Mouse (Mus musculus): ENCODE measurements at regions not wholly inside any gene's neighbourhood (a gene's known extent, or its start where the extent isn't known, plus 50 kb on each side); places are given as distances from the start of the nearest gene placed in this dataset.

DNA sequence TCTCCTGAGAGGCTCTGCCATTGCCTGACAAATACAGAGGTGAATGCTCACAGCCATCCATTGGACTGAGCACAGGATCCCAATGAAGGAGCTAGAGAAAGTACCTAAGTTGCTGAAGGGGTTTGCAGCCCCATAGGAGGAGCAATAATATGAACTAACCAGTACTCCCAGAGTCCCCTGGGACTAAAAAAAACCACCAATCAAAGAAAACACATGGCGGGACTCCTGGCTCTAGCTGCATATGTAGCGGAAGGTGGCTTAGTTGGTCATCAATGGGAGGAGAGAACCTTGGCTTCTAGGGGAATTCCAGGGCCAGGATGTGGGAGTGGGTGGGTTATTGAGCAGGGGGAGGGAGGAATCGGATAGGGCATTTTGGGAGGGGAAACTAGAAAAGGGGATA lies 207.8 kb downstream of the Otol1 start:
- no peak for DNase-seq (ENCODE audit: low read depth)

DNA sequence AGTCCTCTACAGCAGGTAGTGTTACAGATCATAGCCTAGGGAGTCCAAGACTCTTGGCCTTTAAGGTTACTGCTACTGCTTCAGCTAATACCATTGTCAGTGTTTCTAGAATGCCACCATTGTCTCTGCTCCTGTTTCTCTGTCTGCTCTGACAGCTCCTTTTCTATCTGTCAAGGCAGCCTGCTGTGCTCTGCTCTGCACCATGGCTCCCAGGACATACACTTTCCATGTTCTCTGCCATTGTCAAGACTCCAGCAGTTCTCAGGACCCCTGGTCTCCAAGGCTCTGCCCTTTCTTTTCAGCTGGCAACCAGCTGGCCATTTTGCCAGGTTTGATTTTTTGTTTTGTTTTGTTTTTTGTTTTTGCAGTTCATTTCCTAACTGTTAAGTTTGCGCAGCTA lies 208.7 kb downstream of the Otol1 start:
- no peak for DNase-seq (ENCODE audit: low read depth)

DNA sequence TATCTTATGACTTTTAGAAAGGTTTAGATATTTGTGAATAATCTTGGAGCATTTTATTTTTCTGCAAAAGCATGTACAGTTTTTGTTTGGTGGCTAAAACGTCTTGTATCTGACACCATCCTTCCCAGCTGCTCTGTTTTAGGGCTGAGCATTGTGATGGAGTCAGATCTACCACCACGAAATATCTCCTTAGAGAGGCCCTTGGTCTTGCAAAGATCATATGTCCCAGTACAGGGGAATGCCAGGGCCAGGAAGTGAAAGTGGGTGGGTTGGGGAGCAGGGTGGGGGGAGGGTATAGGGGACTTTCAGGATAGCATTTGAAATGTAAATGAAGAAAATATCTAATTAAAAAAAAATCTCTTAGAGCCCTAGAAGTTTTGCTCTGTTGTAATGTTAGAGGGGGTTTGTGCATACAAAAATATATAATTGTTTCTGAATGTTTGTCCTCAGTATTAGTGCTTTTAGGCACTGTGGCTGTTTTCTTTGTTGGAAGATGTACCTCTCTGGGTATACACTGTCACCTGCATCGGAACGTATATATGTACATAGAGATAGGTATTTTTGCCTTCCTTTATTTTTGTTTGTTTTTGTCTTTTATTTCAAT lies 211.4 kb downstream of the Otol1 start:
- DNase-seq (ENCODE audit: low read depth), result no peak

DNA sequence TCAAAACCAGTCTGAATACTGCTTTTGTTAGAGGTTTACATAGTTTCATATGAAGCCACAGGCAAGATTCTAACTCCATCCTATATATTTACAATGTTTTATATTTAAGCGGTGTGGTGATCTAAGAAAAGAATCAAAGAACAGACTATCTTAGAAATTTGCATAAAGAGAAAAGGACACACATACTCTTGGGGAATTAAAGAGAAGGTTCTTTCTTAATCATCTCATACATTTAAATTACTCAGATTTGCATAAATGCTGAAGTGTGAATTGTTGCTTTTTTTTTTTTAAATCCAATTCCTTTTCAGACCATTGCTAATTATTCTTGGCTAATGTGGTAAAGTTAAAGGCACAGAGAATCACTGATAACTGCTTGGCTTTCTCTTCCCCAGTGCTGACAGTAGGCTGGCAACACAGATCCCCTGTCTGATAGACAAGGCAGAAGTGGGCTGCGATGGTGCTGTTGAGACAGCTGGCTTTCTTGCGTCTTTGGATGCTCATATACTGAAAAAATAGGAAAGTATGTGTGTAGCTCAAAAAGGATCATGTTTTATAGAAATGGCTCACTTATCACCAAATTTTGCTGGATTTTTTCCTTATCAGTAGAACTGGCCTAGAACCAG lies 216.1 kb downstream of the Otol1 start:
- DNase-seq (ENCODE audit: low read depth), result no peak

DNA sequence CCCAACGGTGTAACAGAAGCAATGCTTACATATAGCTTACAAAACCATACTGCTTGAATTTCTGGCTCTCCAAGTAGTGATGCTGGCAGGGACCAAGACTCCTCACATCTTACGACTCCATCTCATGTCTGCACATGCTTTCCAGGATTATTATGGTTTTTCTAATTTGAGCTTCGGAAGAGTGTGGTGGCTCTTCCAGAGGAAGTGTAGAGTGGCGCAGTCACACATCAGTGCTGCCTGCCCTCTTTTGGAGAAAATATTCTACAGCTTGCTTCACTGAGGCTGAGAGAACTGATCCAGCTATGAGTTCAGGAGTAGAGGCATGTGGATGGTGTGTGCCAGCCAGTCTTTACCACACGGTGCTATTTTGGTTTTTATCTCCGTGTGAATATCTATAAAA lies 217.4 kb downstream of the Otol1 start:
- no peak for DNase-seq (ENCODE audit: low read depth)

DNA sequence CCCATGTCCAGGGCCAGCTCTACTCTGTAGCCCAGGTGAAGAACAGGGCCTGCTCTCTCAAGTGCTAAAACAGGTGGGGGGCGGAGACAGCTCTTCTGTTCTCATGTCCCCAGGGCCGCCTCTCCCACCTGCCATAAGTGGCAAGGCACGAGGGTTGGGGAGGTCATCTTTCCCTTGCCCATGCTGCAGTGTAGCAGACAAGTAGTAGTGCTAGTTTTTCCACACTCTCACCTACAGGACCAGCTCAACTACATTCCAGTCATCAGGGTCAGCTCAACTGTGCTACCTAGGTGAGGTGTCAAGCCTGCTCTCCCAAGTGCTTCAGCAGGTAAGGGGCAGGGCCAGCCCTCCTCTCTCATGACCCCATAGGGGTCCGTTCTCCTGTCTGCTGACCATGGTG lies 219.8 kb downstream of the Otol1 start:
- no peak for DNase-seq (ENCODE audit: low read depth)

DNA sequence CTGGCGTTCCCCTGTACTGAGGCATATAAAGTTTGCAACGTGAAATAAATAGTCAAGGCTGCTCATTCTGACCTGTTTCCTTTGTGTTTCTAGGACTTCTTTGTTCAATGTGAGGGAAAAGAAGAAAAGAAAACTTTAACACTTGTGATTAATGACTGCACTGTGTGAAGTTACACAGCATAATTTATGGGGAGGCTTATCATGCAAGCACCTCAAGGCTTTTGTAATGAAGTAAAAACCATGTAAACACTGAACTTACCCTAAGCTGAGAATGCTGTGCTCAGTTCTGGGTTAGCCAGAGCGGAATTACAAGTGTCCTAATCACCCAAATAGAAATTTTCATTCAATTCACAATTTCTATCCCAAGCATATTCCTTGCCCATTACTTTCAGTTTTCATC lies 241.2 kb downstream of the Otol1 start:
- DNase-seq (ENCODE audit: low read depth), result no peak

DNA sequence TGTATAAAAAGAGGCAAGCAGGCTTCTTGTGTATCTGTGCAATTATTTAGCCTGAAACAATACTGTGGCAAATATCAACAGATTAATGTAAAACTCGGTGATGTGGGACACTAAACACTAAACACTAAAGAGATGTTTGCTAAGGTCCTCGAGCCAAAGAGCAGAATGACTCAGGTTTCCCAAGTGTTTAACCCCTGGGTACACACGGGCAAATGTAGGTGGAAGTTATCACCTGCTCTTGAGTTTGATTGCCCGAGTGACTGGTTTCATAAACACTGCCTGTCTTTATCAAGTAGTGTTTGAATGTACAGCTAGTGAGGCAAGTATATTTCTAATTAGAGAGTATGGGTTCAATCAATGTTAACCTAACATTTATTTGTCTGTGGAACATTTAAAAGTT lies 242.5 kb downstream of the Otol1 start:
- no peak for DNase-seq (ENCODE audit: low read depth)

DNA sequence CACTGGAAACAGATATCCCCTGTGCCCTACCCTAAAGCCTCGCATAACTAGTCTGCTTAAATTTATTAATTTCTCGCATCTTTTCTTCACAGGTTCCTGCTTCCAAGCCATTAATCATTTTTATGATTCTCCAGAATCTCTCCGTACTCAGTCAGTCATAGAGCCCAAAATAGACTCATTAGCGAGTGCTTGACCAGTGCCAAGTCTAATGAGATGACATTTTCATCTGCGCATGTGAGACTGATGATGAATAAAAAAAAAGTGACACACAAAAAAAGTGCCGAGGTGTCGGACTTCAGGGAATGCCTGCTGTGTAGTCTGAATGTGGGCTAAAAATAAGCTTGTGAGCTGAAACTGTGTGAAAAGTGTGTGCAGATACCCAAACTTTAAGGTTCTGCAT lies 243.3 kb downstream of the Otol1 start:
- no peak for DNase-seq (ENCODE audit: low read depth)

DNA sequence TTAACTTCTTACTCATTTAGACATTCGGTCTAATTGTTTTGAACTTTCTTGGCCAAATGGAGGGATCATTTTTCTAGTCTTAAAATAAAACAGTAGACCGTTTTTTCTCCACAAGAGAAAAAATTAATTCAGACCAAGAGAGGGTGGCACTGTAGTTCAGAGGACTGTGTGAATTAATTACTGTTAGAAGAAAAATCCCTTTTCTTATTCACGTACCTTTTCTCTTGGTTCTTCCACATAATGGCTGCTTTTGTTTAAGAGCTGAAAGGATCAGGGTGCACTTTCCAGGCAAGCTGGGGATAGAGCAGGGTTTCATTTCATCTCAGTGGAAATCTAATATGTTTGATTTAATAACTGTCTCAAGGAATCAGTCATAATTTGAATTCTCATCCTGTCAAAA lies 255.9 kb downstream of the Otol1 start:
- no peak for DNase-seq (ENCODE audit: low read depth)

DNA sequence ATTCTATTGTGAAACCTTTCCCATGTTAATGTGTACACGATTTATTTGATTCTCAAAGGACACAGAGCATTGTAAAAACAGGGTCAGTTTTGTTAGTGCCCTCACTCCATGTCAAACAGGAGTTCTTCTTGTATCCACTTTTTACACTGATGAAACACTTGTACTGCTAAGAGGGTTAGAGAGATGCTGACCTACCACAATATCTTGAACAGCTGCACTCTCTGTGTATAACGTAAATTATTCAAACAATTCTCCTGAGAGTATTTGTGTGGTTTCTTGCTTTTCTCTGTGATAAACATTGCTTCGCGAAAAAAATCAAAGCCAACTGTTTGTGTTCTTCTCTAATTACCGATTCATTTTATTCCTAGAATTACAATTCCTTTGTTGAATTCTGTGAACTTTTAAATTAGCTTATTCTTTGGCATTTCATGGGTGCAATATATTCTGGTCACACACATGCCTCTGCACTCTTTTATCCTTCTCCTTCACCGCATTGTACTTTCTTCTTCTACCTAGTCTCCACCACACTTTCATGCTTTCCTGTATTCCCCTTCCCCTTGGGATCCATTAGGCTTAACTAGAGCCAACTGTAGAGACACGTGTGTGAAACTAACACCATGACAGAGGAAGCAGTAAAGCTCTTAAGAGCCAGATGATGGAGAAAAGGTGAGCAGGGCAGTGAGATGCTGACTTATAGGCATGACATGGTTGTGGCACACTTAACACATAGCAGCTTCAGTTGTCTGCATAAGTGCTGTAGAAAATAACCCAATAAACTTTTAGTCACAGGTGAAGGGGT lies 281.4 kb downstream of the Otol1 start:
- no peak for DNase-seq (ENCODE audit: low read depth)

DNA sequence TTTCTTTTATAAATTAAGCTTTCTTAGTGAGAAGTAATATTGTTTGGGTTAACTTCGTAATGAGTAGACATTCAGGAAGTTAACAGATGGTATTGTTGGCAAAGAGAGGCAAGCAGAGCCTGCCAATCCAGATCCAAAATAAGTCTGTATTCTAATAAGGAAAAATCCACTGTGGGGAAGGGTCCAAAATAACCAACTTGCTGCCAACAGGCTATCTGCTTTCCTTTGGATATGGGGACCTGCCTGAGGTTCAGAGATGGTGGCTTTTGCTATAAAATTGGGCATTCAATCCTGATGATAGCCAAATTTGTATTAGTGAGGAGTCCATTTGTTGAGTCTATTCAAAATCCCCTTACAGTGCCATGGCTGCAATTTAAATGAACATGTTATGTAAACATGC lies 300.1 kb downstream of the Otol1 start:
- DNase-seq (ENCODE audit: low read depth), result no peak

DNA sequence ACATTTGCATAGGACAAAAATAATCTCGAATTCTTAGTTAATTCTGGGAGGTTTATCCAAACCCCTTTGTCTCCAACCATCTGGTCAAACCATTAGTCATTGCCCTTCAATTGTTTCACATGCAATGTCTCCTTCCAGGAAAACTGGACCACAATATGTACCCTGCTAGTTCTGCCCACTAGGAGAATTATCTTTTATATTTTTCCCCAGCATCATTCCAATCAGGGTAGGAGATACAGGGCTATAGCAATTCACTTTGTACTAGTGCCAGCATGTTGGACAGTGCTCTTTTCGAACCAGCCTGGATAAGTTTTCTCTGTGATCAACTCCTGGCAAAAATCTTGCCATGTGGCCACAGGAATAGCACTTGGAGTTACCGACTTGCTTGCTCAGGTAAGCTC lies 300.6 kb downstream of the Otol1 start:
- DNase-seq (ENCODE audit: low read depth), result no peak

DNA sequence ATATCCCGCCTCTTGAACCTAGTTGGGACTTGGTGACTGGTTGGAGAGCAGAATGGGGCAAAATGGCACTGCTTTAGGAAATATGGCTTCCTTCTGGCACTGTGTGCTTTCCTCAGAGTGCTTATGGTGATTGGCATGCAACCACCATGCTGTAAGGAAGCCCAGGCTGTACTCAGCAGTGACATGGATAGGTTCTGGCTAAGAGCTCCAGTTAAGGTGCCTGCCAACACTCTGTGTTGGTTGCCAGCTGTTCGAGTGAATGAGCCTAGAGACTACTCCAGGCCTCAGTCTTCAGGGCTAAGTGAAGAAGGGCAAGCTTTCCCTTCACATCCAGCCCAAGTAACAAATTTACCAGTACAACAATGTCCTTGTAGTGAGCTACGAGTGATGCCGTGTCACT lies 301.9 kb downstream of the Otol1 start:
- DNase-seq (ENCODE audit: low read depth), result no peak

DNA sequence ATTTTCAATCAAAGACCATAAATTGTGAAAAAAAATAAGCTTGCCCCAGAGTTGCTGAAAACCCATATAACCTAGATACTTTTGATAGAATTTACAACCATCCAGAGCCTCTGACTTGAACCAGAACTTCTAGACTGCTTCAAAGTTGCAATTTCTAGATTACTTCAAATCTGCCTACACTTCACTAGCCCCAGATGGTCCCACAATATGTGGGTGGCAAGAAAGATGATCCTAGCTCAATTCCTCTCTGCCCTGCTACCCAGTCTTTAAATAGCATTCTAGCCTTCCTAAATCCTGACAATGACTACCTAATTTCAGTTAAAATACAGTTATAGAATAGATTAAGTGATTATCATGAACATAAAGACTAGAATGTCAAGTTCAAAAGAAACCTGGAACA lies 303.6 kb downstream of the Otol1 start:
- DNase-seq (ENCODE audit: low read depth), result no peak

DNA sequence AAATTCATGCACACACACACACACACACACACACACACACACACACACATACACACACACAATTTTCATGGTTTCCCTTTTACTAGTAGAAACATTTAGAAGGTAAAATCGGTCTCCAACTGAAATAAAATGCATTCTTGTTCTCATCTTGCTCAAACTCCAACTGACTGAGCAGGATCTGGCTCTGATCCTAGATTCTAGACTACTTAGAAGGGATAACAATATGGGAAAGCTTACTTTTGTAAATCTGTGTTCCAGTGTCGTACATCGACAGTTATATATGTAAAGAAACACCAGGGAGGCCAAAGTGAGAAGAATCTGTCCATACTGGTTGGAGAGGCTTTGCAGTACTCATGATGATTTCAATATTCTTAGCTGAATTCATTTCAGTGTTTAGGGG lies 304.6 kb downstream of the Otol1 start:
- DNase-seq (ENCODE audit: low read depth), result no peak

DNA sequence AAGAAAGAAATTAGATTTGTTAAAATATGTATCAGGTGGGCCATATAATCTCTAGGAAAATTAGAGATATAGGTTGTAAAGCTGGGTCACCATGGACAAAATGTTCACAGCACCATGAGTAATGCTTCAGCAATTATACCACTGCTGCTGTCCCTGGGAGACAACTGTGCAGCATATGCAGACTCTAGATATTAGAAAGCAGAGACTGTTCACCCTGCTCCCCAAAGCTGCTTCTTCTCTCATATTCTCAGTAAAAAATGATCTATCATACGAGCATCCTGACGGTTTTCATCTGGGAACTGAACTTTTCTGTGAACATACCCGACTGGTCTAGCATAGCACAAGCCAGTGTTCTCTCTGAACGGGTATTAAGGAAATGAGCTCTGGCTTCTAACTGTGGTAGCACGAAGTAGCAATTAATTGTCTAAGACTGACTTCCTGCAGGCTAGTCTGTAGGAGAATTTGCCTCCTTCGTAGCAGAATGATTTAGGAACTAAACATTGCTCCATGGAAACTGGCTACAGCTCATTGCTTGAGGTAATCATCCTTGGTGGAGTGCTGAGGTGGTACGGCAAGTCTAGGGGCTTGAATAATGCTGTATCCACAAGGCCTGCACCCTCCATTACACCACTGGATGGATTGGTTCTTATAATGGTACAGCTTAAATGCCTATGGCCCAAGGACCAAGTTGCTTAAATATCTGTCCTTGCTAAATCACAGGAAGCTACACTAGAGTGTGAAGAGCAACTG lies 305.9 kb downstream of the Otol1 start:
- no peak for DNase-seq (ENCODE audit: low read depth)

DNA sequence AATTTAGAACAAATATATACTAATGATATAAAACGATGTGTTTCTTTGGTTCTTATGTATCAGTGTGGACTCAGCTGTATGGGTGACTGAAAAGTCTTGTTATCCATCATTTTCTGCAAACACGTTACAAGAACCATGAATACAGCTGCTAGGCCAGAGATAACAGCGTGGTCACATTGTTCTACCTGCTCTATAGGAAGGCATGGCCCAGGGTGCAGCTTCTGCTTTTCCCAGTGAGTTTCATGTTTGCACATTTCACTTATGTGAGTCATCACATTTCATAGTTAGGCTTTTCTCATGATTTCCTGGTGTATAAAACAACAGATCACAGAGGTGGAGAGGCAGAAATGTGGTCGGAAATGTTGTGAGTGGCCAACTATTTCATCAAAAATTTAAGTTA lies 306.8 kb downstream of the Otol1 start:
- DNase-seq (ENCODE audit: low read depth), result no peak

DNA sequence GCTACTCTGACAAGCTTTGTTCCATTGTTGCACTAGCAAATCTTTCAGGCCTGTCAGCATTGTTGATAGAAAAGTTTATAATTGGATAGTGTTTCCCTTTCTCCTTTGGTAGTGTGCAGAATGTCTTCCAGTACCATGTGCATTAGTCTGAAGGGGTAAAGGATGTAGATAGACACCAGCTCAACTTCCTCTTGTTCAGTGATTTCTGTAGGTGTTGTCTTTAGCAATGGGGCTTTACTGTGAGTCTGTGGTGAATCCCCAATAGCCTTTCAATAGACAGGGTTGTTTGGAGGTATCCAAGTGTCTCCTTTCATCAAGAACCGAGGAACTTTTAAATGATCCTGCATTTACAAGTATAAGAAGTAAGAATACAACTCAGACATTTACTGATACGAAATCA lies 311.0 kb downstream of the Otol1 start:
- no peak for DNase-seq (ENCODE audit: low read depth)

DNA sequence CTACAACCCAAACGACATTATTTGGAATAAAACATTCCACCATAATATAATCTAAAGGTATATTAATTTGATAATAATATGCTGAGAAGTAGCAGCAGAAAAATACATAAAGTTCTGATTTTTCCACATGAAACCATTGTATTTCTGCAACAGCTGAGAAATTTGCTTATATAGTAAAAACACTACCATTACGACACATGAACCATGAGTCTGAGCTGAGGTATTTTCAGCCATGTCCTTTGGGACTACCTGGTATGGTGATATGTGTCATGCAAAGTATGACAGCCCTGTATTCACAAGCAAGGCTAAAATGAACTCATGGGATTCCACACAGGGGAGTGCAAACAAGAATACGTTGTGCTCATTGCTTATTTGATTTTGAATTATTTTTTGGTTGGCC lies 311.7 kb downstream of the Otol1 start:
- no peak for DNase-seq (ENCODE audit: low read depth)

DNA sequence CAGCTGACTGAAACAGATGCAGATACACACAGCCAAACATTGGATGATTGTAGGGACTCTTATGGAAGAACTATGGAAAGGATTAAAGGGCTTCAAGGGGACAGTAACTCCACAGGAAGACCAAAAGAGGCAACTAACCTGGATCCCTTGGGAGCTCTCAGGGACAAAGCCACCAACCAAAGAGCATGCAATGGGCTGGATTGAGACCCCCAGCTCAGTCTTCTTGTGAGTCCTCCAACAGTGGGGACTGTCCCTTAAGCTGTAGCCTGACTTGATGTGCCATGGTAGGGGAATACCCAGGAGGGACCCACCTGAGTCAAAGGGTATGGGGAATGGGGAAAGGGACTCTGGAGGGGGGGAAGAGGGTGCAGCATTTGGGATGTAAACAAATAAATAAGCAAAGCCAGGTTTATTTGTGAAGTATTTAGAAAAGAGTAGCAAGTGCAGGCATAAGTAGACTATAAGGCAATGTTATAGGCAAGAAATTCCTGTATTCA lies 313.8 kb downstream of the Otol1 start:
- DNase-seq (ENCODE audit: low read depth), result no peak

DNA sequence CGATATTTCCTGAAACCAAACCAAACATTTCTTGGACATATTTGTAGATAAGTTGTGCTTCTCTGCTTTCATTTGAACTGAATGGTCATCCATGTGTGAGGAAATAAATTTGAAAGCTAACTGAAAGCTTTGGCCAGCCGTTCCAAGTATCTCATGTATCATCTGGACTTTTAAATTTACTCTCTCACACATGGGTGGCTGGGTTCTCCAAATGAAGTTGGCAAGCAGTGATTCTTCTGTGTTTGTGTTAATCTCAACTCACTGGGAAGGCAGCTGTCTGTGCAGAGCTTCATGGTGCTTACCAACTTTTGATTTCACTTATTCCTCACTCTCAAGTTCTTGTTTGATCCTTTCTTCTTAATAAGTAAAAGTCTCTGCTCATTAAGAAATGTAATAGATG lies 317.3 kb downstream of the Otol1 start:
- DNase-seq (ENCODE audit: low read depth), result no peak

All from induced T-regulatory cell, adult 2 months (primary cell).